27 mouse cellular contexts compared by ENCODE assay signal in genomic region chr4:120083700-120084099, GRCm38 (mm10). TPM values are rescaled to one million over a fixed set of nuclear protein-coding genes. Genes with fewer than 3 reads are reported as not detected.
DNase-seq lines count a peak whose midpoint lies in the region; ATAC-seq and TF ChIP-seq lines count a peak whose summit lies in the region.
"Had no signal": no experiment of that assay in that cellular context is flagged by ENCODE, and none has a peak within 500 bp of the region (broad histone marks: within the 10 kb centered on the region; RNA-seq: fewer than 3 reads in every experiment).

No protein-coding gene starts in this region.

- ATAC-seq in kidney, embryonic 15.5 days (replicated peaks; ENCODE audit: low FRiP score): no peak
- no peak for ATAC-seq in lung, postnatal 0 days
- ATAC-seq: activated CD4-positive, CD25-positive, alpha-beta regulatory T cell, adult 4 months; intestine, embryonic 16.5 days; Patski had no signal

- H3K9me3 ChIP-seq in kidney, embryonic 15.5 days (replicated peaks): no peaks in the 10 kb centered on the region
- H3K9me3 ChIP-seq in lung, postnatal 0 days (ENCODE audit: low read length): no peaks in the 10 kb centered on the region
- H3K9me3 ChIP-seq: heart, embryonic 15.5 days; hindbrain, embryonic 13.5 days; limb, embryonic 12.5 days; neural tube, embryonic 12.5 days had no signal

- no peak overlapping the region for H3K4me2 ChIP-seq in kidney, embryonic 15.5 days
- H3K4me2 ChIP-seq in lung, postnatal 0 days (replicated peaks; ENCODE audit: low read depth, low read length): no peak overlapping the region
- H3K4me2 ChIP-seq: heart, embryonic 15.5 days; hindbrain, embryonic 13.5 days; limb, embryonic 12.5 days; neural tube, embryonic 12.5 days had no signal

- no peaks in the 10 kb centered on the region for H3K4me1 ChIP-seq in kidney, embryonic 15.5 days
- peaks cover 3% of the 10 kb centered on the region; the same call in 1 of the 2 replicates for H3K4me1 ChIP-seq in lung, postnatal 0 days (ENCODE audit: insufficient read depth, low read depth, low read length)
- H3K4me1 ChIP-seq: hindbrain, embryonic 13.5 days; limb, embryonic 12.5 days; neural tube, embryonic 12.5 days had no signal

- WGBS in kidney, embryonic 15.5 days: 80% methylated on average over 3 of the region's 3 CpGs
- WGBS in lung, postnatal 0 days: 56% methylated on average over 3 of the region's 3 CpGs

- TF ChIP-seq EP300 in lung, postnatal 0 days (IDR thresholded peaks at IDR 0.05): no peak

- no peak overlapping the region for H3K4me3 ChIP-seq in kidney, embryonic 15.5 days (replicated peaks)
- H3K4me3 ChIP-seq in lung, postnatal 0 days (ENCODE audit: low read depth, low read length): no peak overlapping the region
- H3K4me3 ChIP-seq: heart, embryonic 15.5 days; hindbrain, embryonic 13.5 days; limb, embryonic 12.5 days; neural tube, embryonic 12.5 days had no signal

- no peaks in the 10 kb centered on the region for H3K27me3 ChIP-seq in kidney, embryonic 15.5 days
- no peaks in the 10 kb centered on the region for H3K27me3 ChIP-seq in lung, postnatal 0 days (replicated peaks; ENCODE audit: insufficient read depth, low read length)
- H3K27me3 ChIP-seq: heart, embryonic 15.5 days; hindbrain, embryonic 13.5 days; limb, embryonic 12.5 days; neural tube, embryonic 12.5 days; Patski had no signal

- DNase-seq in gastrocnemius, adult 18-20 months (ENCODE audit: low spot score): peak; percentile 46
- no peak for DNase-seq in gastrocnemius, adult 8-10 months (ENCODE audit: low spot score in 2 of 2)
- peak; percentile 19 for DNase-seq in kidney, postnatal 14 days
- peak; percentile 93 for DNase-seq in 3T3-L1 (ENCODE audit: low read depth, low spot score)
- DNase-seq in lung, postnatal 0 days (ENCODE audit: low spot score): peak; percentile 83
- DNase-seq in cerebellum, adult 18-20 months: no peak
- DNase-seq in adrenal gland, postnatal 14 days: no peak
- DNase-seq: B cell, adult 2 months; cerebellum, postnatal 25 days; kidney, postnatal 36 days; layer of hippocampus, adult 9-11 months; spleen, adult 18-20 months; thymus, adult 18-20 months had no signal

- no peaks in the 10 kb centered on the region for H3K36me3 ChIP-seq in kidney, embryonic 15.5 days
- H3K36me3 ChIP-seq in lung, postnatal 0 days (ENCODE audit: insufficient read depth, low read length): no peaks in the 10 kb centered on the region
- H3K36me3 ChIP-seq: heart, embryonic 15.5 days; hindbrain, embryonic 13.5 days; limb, embryonic 12.5 days; neural tube, embryonic 12.5 days had no signal

- H3K27ac ChIP-seq in kidney, embryonic 15.5 days: no peak overlapping the region
- no peak overlapping the region for H3K27ac ChIP-seq in lung, postnatal 0 days (ENCODE audit: low read length)
- H3K27ac ChIP-seq: heart, embryonic 15.5 days; hindbrain, embryonic 13.5 days; limb, embryonic 12.5 days; liver, embryonic 14.5 days; neural tube, embryonic 12.5 days had no signal

- H3K9ac ChIP-seq in kidney, embryonic 15.5 days: no peak overlapping the region
- H3K9ac ChIP-seq in lung, postnatal 0 days (replicated peaks; ENCODE audit: low read depth): no peak overlapping the region
- H3K9ac ChIP-seq: heart, embryonic 15.5 days; hindbrain, embryonic 13.5 days; limb, embryonic 12.5 days; liver, embryonic 14.5 days; neural tube, embryonic 12.5 days had no signal

- no peak for TF ChIP-seq CTCF in lung, postnatal 0 days (IDR thresholded peaks at IDR 0.05)

RNA-seq across cellular contexts. Expression of gene AL607142.1, which starts 18.9 kb away (rescaled TPM):
- not detected for total RNA-seq in gastrocnemius, adult 18-20 months (2021)
- not detected for total RNA-seq in gastrocnemius, adult 8-10 months (2022)
- polyA plus RNA-seq in kidney, embryonic 15.5 days (2015; fragmentation: Nextera tagmentation; extraction: Ambion mirVana): not detected in 2 replicates
- polyA plus RNA-seq in lung, postnatal 0 days (2015; fragmentation: Nextera tagmentation; extraction: Ambion mirVana): not detected in 2 replicates
- not detected in 2 replicates for total RNA-seq in adrenal gland, postnatal 14 days (2021)
- total RNA-seq: gastrocnemius, postnatal 36 days; left cerebral cortex, adult 8-10 months; megakaryocyte-erythroid progenitor cell, adult 5-6 weeks; monocyte, adult 5-6 weeks had no signal
- polyA plus RNA-seq: activated CD4-positive, CD25-positive, alpha-beta regulatory T cell, adult 4 months; heart, embryonic 15.5 days; hindbrain, embryonic 13.5 days; intestine, embryonic 16.5 days; limb, embryonic 12.5 days; liver, embryonic 14.5 days; neural tube, embryonic 12.5 days; Patski; stomach, embryonic 14.5 days had no signal

Comparison
In these comparisons a context has a peak if more than half of its experiments do, and no peak if none do; other contexts are left out.
1. DNase-seq: peak in gastrocnemius, adult 18-20 months (single experiment), kidney, postnatal 14 days (single experiment), 3T3-L1 (single experiment) and lung, postnatal 0 days (single experiment); none in gastrocnemius, adult 8-10 months (0 of 2), cerebellum, adult 18-20 months (0 of 2) and adrenal gland, postnatal 14 days (single experiment).